Mouse (Mus musculus) gastrocnemius, postnatal 10 days (tissue): ENCODE data around the gene Klhdc3. TPM values are rescaled to one million over a fixed set of nuclear protein-coding genes. Genes with fewer than 3 reads are reported as not detected.

Source experiments
- DNase-seq: peaks from one replicate; pipeline ENCODE4 v3.0.0; 2021; ENCODE audit warnings: mixed read lengths
- total RNA-seq, 2 experiments: library from RNA; stranded (reverse); gene quantifications; 2 replicates each; pipeline ENCODE4 v1.2.3; 2021

The Klhdc3 gene
- total RNA-seq, 2 experiments from 2014 or later, result 183 to 187 TPM

GRCm38 (mm10) chr17:46661351-46661750 lies 19.4 kb downstream of the Klhdc3 start:
- no peak for DNase-seq

GRCm38 (mm10) chr17:46656054-46656453 lies 24.7 kb downstream of the Klhdc3 start:
- no peak for DNase-seq

GRCm38 (mm10) chr17:46651755-46652547 lies 28.8 kb downstream of the Klhdc3 start:
- DNase-seq, result no peak

GRCm38 (mm10) chr17:46651292-46651691 lies 29.4 kb downstream of the Klhdc3 start:
- DNase-seq, result no peak

GRCm38 (mm10) chr17:46650232-46651031 lies 30.3 kb downstream of the Klhdc3 start, which contains the start of gene Cul7:
Gene Cul7, plus strand, starts transcription at chr17:46650337.
- peak; percentile 92 for DNase-seq

- DNase-seq, result no peak
These were observed 30.9 kb downstream of the Klhdc3 start for GRCm38 (mm10) chr17:46649811-46650210.

GRCm38 (mm10) chr17:46648436-46648835 lies 32.3 kb downstream of the Klhdc3 start:
- DNase-seq, result no peak

- no peak for DNase-seq
These were observed 33.4 kb downstream of the Klhdc3 start for GRCm38 (mm10) chr17:46647279-46647678.

GRCm38 (mm10) chr17:46646322-46646662 lies 34.4 kb downstream of the Klhdc3 start:
- no peak for DNase-seq

- DNase-seq, result peak; percentile 98
These were observed 35.0 kb downstream of the Klhdc3 start, which contains the start of the genes Klc4 and Mrpl2 for GRCm38 (mm10) chr17:46645561-46646321. Gene Klc4, minus strand, starts transcription at chr17:46646022. Gene Mrpl2, plus strand, starts transcription at chr17:46646229.

- DNase-seq, result peak; percentile 60
These were observed 35.7 kb downstream of the Klhdc3 start for GRCm38 (mm10) chr17:46644916-46645475.

- DNase-seq, result no peak
These were observed 36.4 kb downstream of the Klhdc3 start for GRCm38 (mm10) chr17:46644152-46644805.

- DNase-seq, result no peak
These were observed 38.7 kb downstream of the Klhdc3 start for GRCm38 (mm10) chr17:46642060-46642459.

GRCm38 (mm10) chr17:46639929-46640328 lies 40.8 kb downstream of the Klhdc3 start:
- DNase-seq, result no peak

- DNase-seq, result peak; percentile 70
These were observed 43.7 kb downstream of the Klhdc3 start for GRCm38 (mm10) chr17:46636831-46637523.

GRCm38 (mm10) chr17:46629685-46630441 lies 50.9 kb downstream of the Klhdc3 start:
- DNase-seq, result peak; percentile 31

- DNase-seq, result peak; percentile 75
These were observed 51.7 kb downstream of the Klhdc3 start, which contains the start of gene Ptk7 for GRCm38 (mm10) chr17:46628791-46629684. Gene Ptk7, minus strand, starts transcription at chr17:46629504.

GRCm38 (mm10) chr17:46628471-46628790 lies 52.3 kb downstream of the Klhdc3 start:
- DNase-seq, result no peak

GRCm38 (mm10) chr17:46627409-46627808 lies 53.3 kb downstream of the Klhdc3 start:
- no peak for DNase-seq
